Comparison of ENCODE assay signal across 9 mouse cellular contexts in the genomic region with DNA sequence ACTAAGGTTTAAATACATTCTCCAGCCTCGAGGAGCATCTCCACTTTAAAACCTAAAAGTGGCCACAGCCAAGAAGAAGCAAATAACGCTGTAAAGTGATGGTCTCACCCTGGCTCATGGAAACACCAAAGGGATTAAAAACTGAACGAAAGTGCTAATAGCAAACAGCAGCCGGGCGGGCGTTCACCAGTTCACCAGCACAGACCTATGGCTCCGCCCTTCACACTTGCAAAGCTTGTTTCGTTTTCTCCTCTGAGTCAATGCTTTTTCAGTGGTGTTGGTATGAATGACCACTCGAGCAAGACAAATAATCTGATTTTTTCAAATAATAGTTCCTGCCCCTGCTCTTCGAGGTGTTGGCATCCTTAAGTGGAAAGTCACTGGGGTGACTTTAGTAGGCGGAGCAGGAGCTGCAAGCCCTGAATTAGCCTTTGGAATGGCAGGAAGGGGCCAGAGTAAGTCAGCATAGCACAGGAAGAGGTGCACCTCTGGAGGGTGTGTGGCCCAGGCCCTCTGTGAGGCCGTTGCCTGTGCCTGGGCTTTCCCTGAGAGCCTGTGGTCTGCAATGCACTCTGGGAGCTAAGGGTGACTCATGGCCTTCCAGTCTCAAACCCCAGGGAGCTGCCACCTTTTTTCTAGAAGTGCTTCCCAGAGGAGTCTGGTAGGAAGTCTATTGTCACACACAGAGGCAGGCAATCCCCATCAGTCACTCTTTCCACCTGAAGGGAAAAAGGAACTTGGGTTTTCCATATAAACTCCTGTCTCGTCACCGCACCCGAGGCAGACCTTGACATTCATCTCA.
DNase-seq lines count a peak whose midpoint lies in the region; ATAC-seq and TF ChIP-seq lines count a peak whose summit lies in the region.
"Had no signal": no experiment of that assay in that cellular context is flagged by ENCODE, and none has a peak within 500 bp of the region (broad histone marks: within the 10 kb centered on the region; RNA-seq: fewer than 3 reads in every experiment).

No protein-coding gene starts in this region.

- in situ Hi-C loops in Patski (cut with MboI; ENCODE audit: low pct_unique_long_range_greater_than_20kb) = no loop called here

- H3K4me1 ChIP-seq in kidney, adult 2 months (ENCODE audit: control insufficient read depth, insufficient read depth, low read length) = peaks cover 8% of the 10 kb centered on the region
- peaks cover 12% of the 10 kb centered on the region; the same call in 1 of the 2 replicates for H3K4me1 ChIP-seq in lung, postnatal 0 days (ENCODE audit: insufficient read depth, low read depth, low read length)

- no peak for TF ChIP-seq POLR2A in kidney, adult 2 months (IDR thresholded peaks at IDR 0.05; ENCODE audit: low read depth, low read length)

- no peaks in the 10 kb centered on the region for H3K9me3 ChIP-seq in lung, postnatal 0 days (ENCODE audit: low read length)
- H3K9me3 ChIP-seq: embryonic facial prominence, embryonic 12.5 days had no signal

- TF ChIP-seq CTCF in Patski (IDR thresholded peaks at IDR 0.05) = no peak
- TF ChIP-seq CTCF in kidney, adult 2 months (conservative IDR thresholded peaks at IDR 0.05; ENCODE audit: insufficient read depth, insufficient read length, low read depth, low read length) = no peak
- no peak for TF ChIP-seq CTCF in lung, postnatal 0 days (IDR thresholded peaks at IDR 0.05)

- DNase-seq in Patski (ENCODE audit: low read depth, low spot score) = peak; percentile 49
- peak; percentile 40 for DNase-seq in kidney, adult 2 months
- peak; percentile 92 for DNase-seq in lung, postnatal 0 days (ENCODE audit: low spot score)
- no peak for DNase-seq in layer of hippocampus, adult 11-12 months (ENCODE audit: low spot score)
- no peak for DNase-seq in retina, postnatal 1 day
- DNase-seq in thymus, postnatal 36 days = no peak
- no peak for DNase-seq in cerebellum, adult 18-20 months

- H3K27me3 ChIP-seq in Patski = no peaks in the 10 kb centered on the region
- H3K27me3 ChIP-seq in kidney, adult 2 months (replicated peaks; ENCODE audit: control insufficient read depth, insufficient read depth, low read length) = no peaks in the 10 kb centered on the region
- no peaks in the 10 kb centered on the region for H3K27me3 ChIP-seq in lung, postnatal 0 days (replicated peaks; ENCODE audit: insufficient read depth, low read length)
- H3K27me3 ChIP-seq: embryonic facial prominence, embryonic 12.5 days had no signal

- POLR2A ChIA-PET in Patski (lab: Charles Lee) = no interaction called here

- peak overlapping the region; percentile 37 for H3K4me2 ChIP-seq in lung, postnatal 0 days (replicated peaks; ENCODE audit: low read depth, low read length)
- H3K4me2 ChIP-seq: embryonic facial prominence, embryonic 12.5 days had no signal

- 47% methylated on average over 15 of the region's 15 CpGs for WGBS in kidney, adult 2 months
- 34% methylated on average over 15 of the region's 15 CpGs for WGBS in lung, postnatal 0 days

- H3K27ac ChIP-seq in kidney, adult 2 months (ENCODE audit: insufficient read depth, low read depth, low read length) = peak overlapping the region; percentile 34
- H3K27ac ChIP-seq in lung, postnatal 0 days (ENCODE audit: low read length) = peak overlapping the region; percentile 72
- H3K27ac ChIP-seq: embryonic facial prominence, embryonic 12.5 days had no signal

- H3K4me3 ChIP-seq in kidney, adult 2 months (ENCODE audit: insufficient read depth, low read depth, low read length) = no peak overlapping the region
- H3K4me3 ChIP-seq in lung, postnatal 0 days (ENCODE audit: low read depth, low read length) = 0 out of 2 replicates have a peak overlapping the region, but pooled peaks have one; percentile 1
- H3K4me3 ChIP-seq: embryonic facial prominence, embryonic 12.5 days had no signal

- H3K36me3 ChIP-seq in kidney, adult 2 months (ENCODE audit: control insufficient read depth, insufficient read depth, low read length) = no peaks in the 10 kb centered on the region
- no peaks in the 10 kb centered on the region for H3K36me3 ChIP-seq in lung, postnatal 0 days (ENCODE audit: insufficient read depth, low read length)
- H3K36me3 ChIP-seq: embryonic facial prominence, embryonic 12.5 days had no signal

- ATAC-seq in Patski = peak; percentile 63
- ATAC-seq in erythroblast, adult 5-6 weeks (replicated peaks; ENCODE audit: low FRiP score, poor library complexity, severe bottlenecking) = peak; percentile 80
- peak; percentile 93 for ATAC-seq in lung, postnatal 0 days

- peak; percentile 57 for TF ChIP-seq EP300 in lung, postnatal 0 days (IDR thresholded peaks at IDR 0.05)

- CTCF ChIA-PET in Patski (lab: Charles Lee) = interaction anchor here (1.0 to 1.8 kb wide), 3 partner anchors 10 to 68 kb away, joined by 3 to 6 read pairs (median 3); partner anchors contain the start of gene Ptpre

- H3K9ac ChIP-seq in lung, postnatal 0 days (replicated peaks; ENCODE audit: low read depth) = no peak overlapping the region
- H3K9ac ChIP-seq: embryonic facial prominence, embryonic 12.5 days had no signal

Comparison
In these comparisons a context has a peak if more than half of its experiments do, and no peak if none do; other contexts are left out.
1. DNase-seq: peak in Patski (single experiment), kidney, adult 2 months (single experiment) and lung, postnatal 0 days (single experiment); none in layer of hippocampus, adult 11-12 months (single experiment), retina, postnatal 1 day (single experiment), thymus, postnatal 36 days (0 of 2) and cerebellum, adult 18-20 months (0 of 2).
2. Peak in every context shown above with its lines, with median percentiles within 50 percentile points of each other: ATAC-seq.